Mouse (Mus musculus) embryonic facial prominence, embryonic 14.5 days (tissue): Measurements from ENCODE around the gene Rnf227. TPM values are rescaled to one million over a fixed set of nuclear protein-coding genes. Genes with fewer than 3 reads are reported as not detected.

ENCODE experiments used
- ATAC-seq: fragments of 200-750 bp; cut with Nextera tagmentation; 2 replicates; pipeline ENCODE4 v1.8.0; 2017; ENCODE audit warnings: low read depth, moderate number of reproducible peaks, moderate TSS enrichment
- DNase-seq: peaks from one replicate; pipeline ENCODE4 v3.0.0-alpha.2; 2015; ENCODE audit warnings: low spot score
- H3K27ac ChIP-seq: fragments of 300-500 bp; sonication (generic); replicated peaks from 2 replicates; pipeline ENCODE4 v1.5.1; 2014; ENCODE audit warnings: low read depth, mild to moderate bottlenecking, low read length, moderate library complexity
- H3K27me3 ChIP-seq: fragments of 300-500 bp; sonication (generic); replicated peaks from 2 replicates; pipeline ENCODE4 v1.6.1; 2014; ENCODE audit warnings: low read length; ENCODE audit not compliant: control insufficient read depth, insufficient read depth
- H3K36me3 ChIP-seq: fragments of 300-500 bp; sonication (generic); 2 replicates; pipeline ENCODE4 v1.6.1; 2014; ENCODE audit warnings: low read length, mixed read lengths; ENCODE audit not compliant: control insufficient read depth, insufficient read depth
- H3K4me1 ChIP-seq: fragments of 300-500 bp; sonication (generic); 2 replicates; pipeline ENCODE4 v1.6.1; 2014; ENCODE audit warnings: antibody characterized with exemption, low read length; ENCODE audit not compliant: control insufficient read depth, insufficient read depth
- H3K4me2 ChIP-seq: fragments of 300-500 bp; sonication (generic); 2 replicates; pipeline ENCODE4 v1.6.1; 2014; ENCODE audit warnings: low read depth, mild to moderate bottlenecking, low read length, moderate library complexity, mixed read lengths
- H3K4me3 ChIP-seq: fragments of 300-500 bp; sonication (generic); 2 replicates; pipeline ENCODE4 v1.5.1; 2014; ENCODE audit warnings: low read depth, mild to moderate bottlenecking, low read length
- H3K9ac ChIP-seq: fragments of 300-500 bp; sonication (generic); 2 replicates; pipeline ENCODE4 v1.6.1; 2014; ENCODE audit warnings: low read depth, mild to moderate bottlenecking, low read length, moderate library complexity, mixed read lengths
- H3K9me3 ChIP-seq: fragments of 300-500 bp; sonication (generic); 2 replicates; pipeline ENCODE4 v1.6.1; 2016; ENCODE audit warnings: low read length; ENCODE audit not compliant: control insufficient read depth
- WGBS: fragments of 180-500 bp; shearing (Covaris S2); extraction: QIAGEN DNeasy Blood & Tissue Kit; methylation state at CpG from one replicate; pipeline ENCODE4 v1.1.7; 2014; 5-methylcytosine and 5-hydroxymethylcytosine counted together
- polyA plus RNA-seq: library from polyadenylated mRNA; unstranded; fragments of >200 nt; fragmentation: Nextera tagmentation; extraction: Ambion mirVana; gene quantifications from 2 replicates; pipeline ENCODE4 v1.2.1, GENCODE M21; 2014

The Rnf227 gene
- 15.6 and 17.1 TPM in 2 replicates for polyA plus RNA-seq

DNA sequence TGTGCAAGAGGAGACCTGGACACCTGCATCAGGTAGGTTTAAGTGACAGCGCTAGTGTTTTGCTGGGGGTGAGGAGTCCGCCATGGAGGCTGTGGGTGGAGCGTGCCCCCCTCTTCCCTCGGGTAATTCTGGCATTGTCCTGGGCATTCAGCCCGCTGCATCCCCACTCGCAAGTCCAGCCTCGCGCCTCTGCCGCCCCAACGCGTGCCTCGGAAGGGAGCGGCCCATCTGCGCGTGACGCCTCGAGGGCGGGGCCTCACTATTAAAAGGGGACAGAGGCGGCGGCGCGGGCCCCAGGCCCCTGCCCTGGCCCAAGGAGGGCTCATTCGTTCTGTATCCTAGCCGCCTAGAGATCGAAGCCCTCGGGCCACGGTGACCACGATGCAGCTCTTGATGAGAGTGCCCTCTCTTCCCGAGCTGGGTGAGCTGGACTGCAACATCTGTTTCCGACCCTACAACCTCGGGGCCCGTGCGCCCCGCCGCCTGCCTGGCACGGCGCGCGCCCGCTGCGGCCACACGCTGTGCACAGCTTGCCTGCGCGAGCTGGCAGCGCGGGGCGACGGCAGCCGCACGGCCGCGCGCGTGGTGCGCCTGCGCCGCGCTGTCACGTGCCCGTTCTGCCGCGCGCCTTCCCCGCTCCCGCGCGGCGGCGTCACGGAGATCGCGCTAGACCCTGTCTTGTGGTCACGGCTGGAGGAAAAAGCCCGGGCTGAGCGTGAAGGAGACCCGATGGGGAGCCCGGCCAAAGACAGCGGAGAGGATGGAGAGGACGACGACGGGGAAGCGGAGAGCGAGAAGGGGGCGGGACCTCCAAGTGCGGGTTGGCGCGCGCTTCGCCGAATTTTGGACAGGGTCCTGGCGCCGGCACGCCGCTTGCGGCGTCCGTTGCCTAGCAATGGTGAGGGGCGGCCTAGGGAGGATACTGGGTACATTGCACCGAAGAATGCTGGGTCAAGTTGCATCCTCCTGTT lies at the start of gene Rnf227:
Gene Rnf227 (plus strand): TSS at position 301 of the 971 bp plus-strand sequence.
- Histone ChIP-seq H3K4me3 (peak within 1 kb of the TSS; percentile 51), H3K27ac (peak within 1 kb of the TSS; percentile 81), H3K4me1 (peaks cover 10% of the 10 kb centered on the region), H3K36me3 (peaks cover 31% of the 10 kb centered on the region), H3K27me3 (no peaks in the 10 kb centered on the region), H3K9ac (peak within 1 kb of the TSS; percentile 83), H3K9me3 (no peaks in the 10 kb centered on the region), H3K4me2 (peak within 1 kb of the TSS; percentile 91)
- 3% methylated on average over 36 of the region's 99 CpGs for WGBS
- DNase-seq (peak; percentile 88), ATAC-seq (peak; percentile 90)

DNA sequence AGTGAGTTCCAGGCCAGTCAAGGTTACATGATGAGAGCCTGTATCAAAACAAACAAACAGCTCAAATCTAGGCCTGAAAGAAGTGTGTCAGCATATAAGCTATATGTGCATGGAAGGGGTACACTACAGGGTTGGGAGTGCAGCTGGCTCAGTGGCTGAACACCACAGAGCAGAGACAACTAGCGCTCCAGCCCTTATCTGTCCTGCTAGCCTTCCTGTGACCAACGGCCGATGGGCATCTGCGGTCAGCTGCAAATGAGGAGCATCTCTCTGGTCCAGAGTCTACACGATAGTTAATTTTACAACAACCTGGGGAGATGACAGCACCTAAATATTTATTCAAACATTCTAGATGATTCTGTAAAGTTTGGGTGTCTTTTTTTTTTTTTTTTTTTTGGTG lies 49.1 kb upstream of the Rnf227 start:
- no peak overlapping the region for H3K9ac ChIP-seq
- no peak for DNase-seq
- ATAC-seq: no peak
- H3K4me3 ChIP-seq: no peak overlapping the region
- no peaks in the 10 kb centered on the region for H3K27me3 ChIP-seq
- WGBS: 96% methylated on average over 5 of the region's 5 CpGs
- no peak overlapping the region for H3K27ac ChIP-seq
- no peaks in the 10 kb centered on the region for H3K9me3 ChIP-seq
- H3K4me2 ChIP-seq: no peak overlapping the region
- H3K36me3 ChIP-seq: no peaks in the 10 kb centered on the region
- no peaks in the 10 kb centered on the region for H3K4me1 ChIP-seq

DNA sequence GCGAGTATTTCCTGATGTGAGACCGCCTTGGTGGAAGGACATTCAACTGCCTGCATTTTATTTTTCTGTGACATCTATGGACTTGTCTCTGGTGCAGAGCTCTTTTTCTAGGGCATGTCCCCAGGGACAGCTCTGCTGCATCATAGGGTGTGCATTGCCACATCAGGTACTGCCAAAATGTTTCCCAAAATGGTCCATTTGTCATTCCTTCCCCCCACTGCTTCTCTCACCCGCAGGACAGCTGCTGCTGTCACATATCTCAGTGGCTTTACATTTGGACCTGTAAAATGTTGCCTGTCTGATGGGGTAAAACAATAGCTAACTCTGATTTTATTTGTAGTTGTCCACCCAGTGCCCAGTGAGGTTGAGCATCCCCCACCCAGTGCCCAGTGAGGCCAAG lies 45.0 kb upstream of the Rnf227 start:
- ATAC-seq: no peak
- Histone ChIP-seq H3K4me3 (no peak overlapping the region), H3K36me3 (peaks cover 22% of the 10 kb centered on the region), H3K9me3 (no peaks in the 10 kb centered on the region), H3K9ac (no peak overlapping the region), H3K4me1 (no peaks in the 10 kb centered on the region), H3K4me2 (no peak overlapping the region), H3K27me3 (no peaks in the 10 kb centered on the region), H3K27ac (no peak overlapping the region)
- DNase-seq: peak; percentile 3
- 83% methylated on average over 3 of the region's 3 CpGs for WGBS

DNA sequence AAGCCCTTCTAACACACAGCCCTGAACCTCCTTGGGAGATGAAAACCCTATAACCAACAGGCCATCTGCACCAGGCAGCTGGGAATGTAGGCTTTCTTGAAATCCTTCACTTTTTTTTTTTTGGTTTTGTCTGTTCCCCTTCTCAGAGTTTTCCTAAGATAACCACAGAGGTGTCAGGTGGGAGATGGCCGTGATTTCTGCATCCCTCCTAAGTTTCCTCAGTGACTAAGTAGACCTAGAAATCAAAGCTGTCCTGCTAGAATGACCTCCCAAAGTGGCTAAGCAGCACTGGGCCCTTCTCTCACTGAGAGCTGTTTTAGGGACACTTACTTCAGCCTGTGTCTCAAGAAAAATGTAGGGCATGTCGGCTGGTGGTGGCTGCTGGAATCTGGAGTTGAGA lies 42.5 kb upstream of the Rnf227 start:
- H3K4me3 ChIP-seq: no peak overlapping the region
- no peaks in the 10 kb centered on the region for H3K9me3 ChIP-seq
- no peak for ATAC-seq
- no peak for DNase-seq
- no peak overlapping the region for H3K9ac ChIP-seq
- no peak overlapping the region for H3K4me2 ChIP-seq
- H3K36me3 ChIP-seq: peaks cover 46% of the 10 kb centered on the region
- no peak overlapping the region for H3K27ac ChIP-seq
- 98% methylated on average over 2 of the region's 2 CpGs for WGBS
- no peaks in the 10 kb centered on the region for H3K27me3 ChIP-seq
- no peaks in the 10 kb centered on the region for H3K4me1 ChIP-seq

DNA sequence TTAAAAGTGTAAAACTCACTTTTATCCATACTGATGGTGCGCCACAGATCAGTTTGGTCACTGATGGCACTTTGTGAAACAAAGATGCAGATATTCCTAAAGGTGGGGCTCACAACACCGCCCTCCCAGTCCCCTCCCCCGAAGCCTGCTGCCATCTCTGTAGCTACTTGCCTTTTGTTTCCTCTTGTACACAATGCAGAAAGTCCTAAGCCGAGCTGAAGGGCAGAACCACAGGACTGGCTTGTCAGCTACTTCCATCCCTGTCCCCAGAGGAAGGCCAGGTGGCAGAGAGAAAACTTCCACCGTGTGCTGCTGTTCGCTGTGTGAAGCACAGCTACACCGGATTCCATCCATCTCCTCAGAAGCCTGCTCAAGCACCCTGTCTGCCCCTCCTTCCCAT lies 42.0 kb upstream of the Rnf227 start:
- DNase-seq (no peak), ATAC-seq (no peak)
- no peak overlapping the region for H3K4me2 ChIP-seq
- H3K9ac ChIP-seq: no peak overlapping the region
- H3K27me3 ChIP-seq: no peaks in the 10 kb centered on the region
- peaks cover 51% of the 10 kb centered on the region for H3K36me3 ChIP-seq
- H3K9me3 ChIP-seq: no peaks in the 10 kb centered on the region
- H3K4me1 ChIP-seq: no peaks in the 10 kb centered on the region
- WGBS: 73% methylated on average over 7 of the region's 7 CpGs
- no peak overlapping the region for H3K27ac ChIP-seq
- H3K4me3 ChIP-seq: no peak overlapping the region

DNA sequence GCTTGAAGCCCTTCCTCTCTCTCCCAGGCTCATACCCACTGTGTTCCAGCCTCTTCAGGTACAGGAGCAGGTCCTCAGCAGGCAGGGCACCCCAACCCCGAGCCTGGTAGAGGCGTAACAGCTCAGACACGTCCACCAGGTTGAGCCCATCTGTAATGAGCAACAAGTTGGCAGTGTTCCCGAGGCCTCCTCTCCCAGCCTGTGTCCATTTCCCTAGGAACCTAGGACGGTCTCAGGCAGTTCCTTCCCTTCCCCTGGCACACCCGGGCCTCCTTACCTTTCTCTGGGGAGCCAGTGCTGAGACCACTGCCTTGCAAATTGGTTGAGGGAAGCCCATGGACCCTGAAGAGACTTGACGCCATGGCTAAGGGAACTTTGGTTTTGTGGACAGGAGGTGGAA lies 37.4 kb upstream of the Rnf227 start:
- H3K9me3 ChIP-seq: no peaks in the 10 kb centered on the region
- H3K36me3 ChIP-seq: peaks cover 83% of the 10 kb centered on the region
- no peak for ATAC-seq
- 86% methylated on average over 7 of the region's 7 CpGs for WGBS
- no peak overlapping the region for H3K4me2 ChIP-seq
- DNase-seq: no peak
- H3K4me1 ChIP-seq: no peaks in the 10 kb centered on the region
- no peaks in the 10 kb centered on the region for H3K27me3 ChIP-seq
- H3K4me3 ChIP-seq: no peak overlapping the region
- H3K27ac ChIP-seq: no peak overlapping the region
- H3K9ac ChIP-seq: no peak overlapping the region

DNA sequence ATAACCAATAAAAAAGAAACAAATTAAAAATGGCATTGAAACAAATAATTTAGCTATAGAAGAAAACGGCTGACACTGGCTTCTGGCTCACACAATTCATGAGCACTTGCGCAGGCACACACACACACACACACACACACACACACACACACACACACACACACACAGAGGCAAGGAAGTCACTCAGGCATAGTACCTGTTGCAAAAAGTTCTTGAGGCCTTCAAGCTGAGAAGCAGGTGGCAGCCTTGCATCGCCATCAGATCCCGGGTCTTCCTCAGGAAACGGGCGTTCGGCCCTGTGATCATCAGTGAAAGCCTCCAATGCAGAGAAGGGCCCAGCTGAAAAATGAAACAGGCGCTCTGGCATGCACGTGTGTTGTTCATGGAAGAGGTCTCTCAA lies 35.0 kb upstream of the Rnf227 start:
- Histone ChIP-seq H3K27ac (no peak overlapping the region), H3K36me3 (peaks cover 93% of the 10 kb centered on the region), H3K4me3 (no peak overlapping the region), H3K27me3 (no peaks in the 10 kb centered on the region), H3K9me3 (no peaks in the 10 kb centered on the region), H3K9ac (no peak overlapping the region), H3K4me2 (no peak overlapping the region), H3K4me1 (no peaks in the 10 kb centered on the region)
- WGBS: 87% methylated on average over 9 of the region's 9 CpGs
- no peak for ATAC-seq
- no peak for DNase-seq

DNA sequence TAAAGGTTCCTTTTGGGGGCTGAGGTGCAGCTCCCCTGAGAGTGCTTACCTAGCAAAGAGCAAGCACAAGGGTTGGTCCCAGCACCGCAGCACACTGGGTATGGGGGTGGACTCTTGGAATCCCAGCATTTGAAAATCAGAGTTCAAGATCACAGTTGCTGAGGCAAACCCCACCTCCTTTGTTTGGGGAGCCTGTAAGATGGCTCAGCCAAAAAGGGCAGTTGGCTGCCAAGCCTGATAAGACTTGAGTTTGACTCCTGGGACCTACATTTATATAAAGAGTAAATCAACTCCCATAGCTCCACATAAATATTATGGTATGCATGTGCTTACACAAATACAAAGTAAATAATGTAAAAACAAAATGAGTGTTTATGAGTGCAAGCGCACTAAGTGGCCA lies 34.2 kb upstream of the Rnf227 start:
- Histone ChIP-seq H3K27me3 (no peaks in the 10 kb centered on the region), H3K4me2 (no peak overlapping the region), H3K4me1 (no peaks in the 10 kb centered on the region), H3K9ac (no peak overlapping the region), H3K9me3 (no peaks in the 10 kb centered on the region), H3K4me3 (no peak overlapping the region), H3K36me3 (peaks cover 94% of the 10 kb centered on the region), H3K27ac (no peak overlapping the region)
- 89% methylated on average over 2 of the region's 2 CpGs for WGBS
- no peak for ATAC-seq
- no peak for DNase-seq

DNA sequence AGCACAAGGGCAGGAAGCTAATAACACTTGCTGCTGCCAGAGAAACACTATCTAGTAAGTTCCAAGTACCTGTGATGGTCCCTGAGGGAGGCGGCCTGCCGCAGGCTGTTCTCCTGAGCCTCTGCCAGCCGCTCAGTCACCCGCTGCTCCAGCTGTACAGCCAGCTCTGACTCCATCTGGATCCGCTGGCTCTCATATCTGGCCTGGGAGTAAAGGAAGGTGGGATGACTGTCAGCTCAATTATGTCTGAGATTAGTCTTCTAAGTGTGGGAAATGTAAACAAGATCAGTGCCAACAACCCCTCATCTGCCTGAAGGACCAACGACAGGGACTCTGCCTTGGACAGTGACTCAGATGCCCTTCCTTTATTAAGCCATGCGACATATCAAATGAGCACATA lies 29.0 kb upstream of the Rnf227 start:
- Histone ChIP-seq H3K4me2 (no peak overlapping the region), H3K9me3 (no peaks in the 10 kb centered on the region), H3K4me1 (no peaks in the 10 kb centered on the region), H3K36me3 (peaks cover 81% of the 10 kb centered on the region), H3K9ac (no peak overlapping the region), H3K27ac (no peak overlapping the region), H3K4me3 (no peak overlapping the region), H3K27me3 (no peaks in the 10 kb centered on the region)
- WGBS: 84% methylated on average over 7 of the region's 7 CpGs
- DNase-seq (peak; percentile 21), ATAC-seq (no peak; the same call in 1 of the 2 replicates)
